Mouse (Mus musculus) CH12.LX (cell line): ENCODE measurements at regions not wholly inside any gene's neighbourhood (a gene's known extent, or its start where the extent isn't known, plus 50 kb on each side); places are given as distances from the start of the nearest gene placed in this dataset.

Source experiments
- DNase-seq: peaks from one replicate; pipeline ENCODE4 v3.0.0-alpha.2; 2013; ENCODE audit errors: extremely low read depth
- H3K27ac ChIP-seq: 2 replicates; pipeline ENCODE4 v1.5.1; 2012; ENCODE audit warnings: low read depth, mild to moderate bottlenecking, control low read depth, moderate library complexity; ENCODE audit not compliant: insufficient read depth
- H3K27me3 ChIP-seq: replicated peaks from 2 replicates; pipeline ENCODE3; 2012; ENCODE audit warnings: inconsistent platforms
- H3K36me3 ChIP-seq, 2 experiments: replicated peaks in 1 of 2; 2 replicates each; pipeline versions ENCODE3 to v1.6.1; 2012; ENCODE audit warnings: inconsistent platforms in 1 of 2, low read length in 1 of 2, mild to moderate bottlenecking in 1 of 2, mixed read lengths in 1 of 2, moderate library complexity in 1 of 2; ENCODE audit not compliant: control insufficient read depth in 1 of 2, insufficient read depth in 1 of 2
- H3K4me1 ChIP-seq, 2 experiments: 2 replicates each; pipeline ENCODE4 v1.6.1; 2012; ENCODE audit warnings: inconsistent platforms in 1 of 2, moderate library complexity in 1 of 2; ENCODE audit not compliant: insufficient read depth in 2 of 2, control insufficient read depth in 1 of 2
- H3K4me2 ChIP-seq: 2 replicates; pipeline ENCODE4 v1.6.1; 2012; ENCODE audit warnings: low read depth, mild to moderate bottlenecking, control low read depth; ENCODE audit not compliant: poor library complexity, insufficient read depth, severe bottlenecking
- H3K4me3 ChIP-seq, 3 experiments: fragments of 150-350 bp in 1 of 3; sonication (generic) in 1 of 3; replicated peaks in 1 of 3; 2 replicates each; pipeline versions ENCODE3 to v1.5.1; 2011 to 2012; ENCODE audit warnings: low read depth in 2 of 3, low read length in 2 of 3, mild to moderate bottlenecking in 2 of 3, moderate library complexity in 2 of 3, control low read depth in 1 of 3, improper control_type of control experiment in 1 of 3, inconsistent platforms in 1 of 3, mixed read lengths in 1 of 3; ENCODE audit not compliant: poor library complexity in 1 of 3
- H3K79me2 ChIP-seq: replicated peaks from 2 replicates; pipeline ENCODE4 v1.6.1; 2012; ENCODE audit warnings: mild to moderate bottlenecking, moderate library complexity; ENCODE audit not compliant: control insufficient read depth, poor library complexity, insufficient read depth, severe bottlenecking; ENCODE audit errors: extremely low read depth
- H3K9ac ChIP-seq: 2 replicates; pipeline ENCODE4 v1.6.1; 2012; ENCODE audit warnings: low read depth, mild to moderate bottlenecking, control low read depth, moderate library complexity; ENCODE audit not compliant: insufficient read depth
- H3K9me3 ChIP-seq: replicated peaks from 2 replicates; pipeline ENCODE3; 2012; ENCODE audit warnings: low read length, inconsistent platforms, mixed read lengths
- BHLHE40 ChIP-seq: IDR thresholded peaks from 2 replicates; pipeline ENCODE4 v1.6.1; 2011; ENCODE audit warnings: mild to moderate bottlenecking, low read depth, low read length, improper control_type of control experiment
- CHD1 ChIP-seq: IDR thresholded peaks from 2 replicates; pipeline ENCODE4 v1.6.1; 2012; ENCODE audit warnings: low read depth, low read length, improper control_type of control experiment, inconsistent platforms
- CTCF ChIP-seq, 2 experiments: IDR thresholded peaks in 1 of 2; conservative IDR thresholded peaks in 1 of 2; 2 replicates each; pipeline ENCODE4 v1.5.1; 2011 to 2012; ENCODE audit warnings: low read depth in 2 of 2, low read length in 2 of 2, improper control_type of control experiment in 1 of 2, inconsistent platforms in 1 of 2, mild to moderate bottlenecking in 1 of 2, moderate library complexity in 1 of 2
- E2F4 ChIP-seq: IDR thresholded peaks from 2 replicates; pipeline ENCODE4 v1.6.1; 2011; ENCODE audit warnings: low read depth, low read length, improper control_type of control experiment; ENCODE audit not compliant: insufficient replicate concordance
- ELF1 ChIP-seq: IDR thresholded peaks from 2 replicates; pipeline ENCODE4 v1.6.1; 2014; ENCODE audit warnings: low read depth, mild to moderate bottlenecking, inconsistent platforms, low read length, improper control_type of control experiment
- EP300 ChIP-seq: IDR thresholded peaks from 2 replicates; pipeline ENCODE4 v1.6.1; 2011; ENCODE audit warnings: low read length, improper control_type of control experiment
- ETS1 ChIP-seq: conservative IDR thresholded peaks from 2 replicates; pipeline ENCODE4 v1.6.1; 2012; ENCODE audit warnings: low read depth, mild to moderate bottlenecking, inconsistent platforms, low read length, improper control_type of control experiment, moderate library complexity
- JUN ChIP-seq: IDR thresholded peaks from 2 replicates; pipeline ENCODE4 v1.6.1; 2011; ENCODE audit warnings: low read depth, mild to moderate bottlenecking, low read length, improper control_type of control experiment, moderate library complexity; ENCODE audit not compliant: insufficient read depth
- JUND ChIP-seq: conservative IDR thresholded peaks from 2 replicates; pipeline ENCODE4 v1.6.1; 2011; ENCODE audit warnings: low read depth, low read length, improper control_type of control experiment
- KAT2A ChIP-seq: IDR thresholded peaks from 2 replicates; pipeline ENCODE4 v1.6.1; 2012; ENCODE audit warnings: low read length, improper control_type of control experiment, inconsistent platforms; ENCODE audit not compliant: insufficient replicate concordance
- MAX ChIP-seq: IDR thresholded peaks from 2 replicates; pipeline ENCODE4 v1.6.1; 2011; ENCODE audit warnings: low read length, improper control_type of control experiment
- MAZ ChIP-seq: IDR thresholded peaks from 2 replicates; pipeline ENCODE4 v1.6.1; 2012; ENCODE audit warnings: low read depth, mild to moderate bottlenecking, inconsistent platforms, low read length, improper control_type of control experiment, moderate library complexity
- MXI1 ChIP-seq: IDR thresholded peaks from 2 replicates; pipeline ENCODE4 v1.6.1; 2011; ENCODE audit warnings: mild to moderate bottlenecking, low read depth, low read length, improper control_type of control experiment
- NELFE ChIP-seq: IDR thresholded peaks from 2 replicates; pipeline ENCODE4 v1.6.1; 2011; ENCODE audit warnings: low read depth, low read length, improper control_type of control experiment
- NRF1 ChIP-seq: IDR thresholded peaks from 2 replicates; pipeline ENCODE4 v1.6.1; 2014; ENCODE audit warnings: low read depth, mild to moderate bottlenecking, inconsistent platforms, low read length, improper control_type of control experiment, moderate library complexity
- PAX5 ChIP-seq: IDR thresholded peaks from 2 replicates; pipeline ENCODE4 v1.6.1; 2012; ENCODE audit warnings: low read length, inconsistent platforms, mixed read lengths
- POLR2A ChIP-seq: IDR thresholded peaks from 2 replicates; pipeline ENCODE4 v1.6.1; 2011; ENCODE audit warnings: low read depth, mild to moderate bottlenecking, improper control_type of control experiment, low read length
- POLR2AphosphoS2 ChIP-seq: IDR thresholded peaks from 2 replicates; pipeline ENCODE4 v1.6.1; 2011; ENCODE audit warnings: low read depth, low read length, improper control_type of control experiment
- RAD21 ChIP-seq: IDR thresholded peaks from 2 replicates; pipeline ENCODE4 v1.6.1; 2011; ENCODE audit warnings: low read depth, mild to moderate bottlenecking, low read length, improper control_type of control experiment, moderate library complexity
- RCOR1 ChIP-seq: conservative IDR thresholded peaks from 2 replicates; pipeline ENCODE4 v1.6.1; 2012; ENCODE audit warnings: low read depth, mild to moderate bottlenecking, inconsistent platforms, low read length, improper control_type of control experiment
- SIN3A ChIP-seq: IDR thresholded peaks from 2 replicates; pipeline ENCODE4 v1.6.1; 2012; ENCODE audit warnings: low read length, improper control_type of control experiment, inconsistent platforms
- SMC3 ChIP-seq: IDR thresholded peaks from 2 replicates; pipeline ENCODE4 v1.6.1; 2011; ENCODE audit warnings: low read depth, low read length, improper control_type of control experiment
- TBP ChIP-seq: conservative IDR thresholded peaks from 2 replicates; pipeline ENCODE4 v1.6.1; 2011; ENCODE audit warnings: low read depth, low read length, improper control_type of control experiment
- UBTF ChIP-seq: IDR thresholded peaks from 2 replicates; pipeline ENCODE4 v1.6.1; 2012; ENCODE audit warnings: low read depth, mild to moderate bottlenecking, inconsistent platforms, low read length, improper control_type of control experiment, moderate library complexity
- USF1 ChIP-seq: IDR thresholded peaks from 2 replicates; pipeline ENCODE4 v1.6.1; 2014; ENCODE audit warnings: low read depth, mild to moderate bottlenecking, inconsistent platforms, low read length, improper control_type of control experiment
- USF2 ChIP-seq: conservative IDR thresholded peaks from 2 replicates; pipeline ENCODE4 v1.6.1; 2011; ENCODE audit warnings: low read depth, low read length, improper control_type of control experiment
- ZC3H11A ChIP-seq: IDR thresholded peaks from 2 replicates; pipeline ENCODE4 v1.6.1; 2012; ENCODE audit warnings: low read depth, mild to moderate bottlenecking, inconsistent platforms, low read length, improper control_type of control experiment
- ZMIZ1 ChIP-seq: IDR thresholded peaks from 2 replicates; pipeline ENCODE4 v1.6.1; 2012; ENCODE audit warnings: low read depth, mild to moderate bottlenecking, inconsistent platforms, low read length, improper control_type of control experiment
- ZNF384 ChIP-seq: IDR thresholded peaks from 2 replicates; pipeline ENCODE4 v1.6.1; 2012; ENCODE audit warnings: low read depth, low read length, improper control_type of control experiment, inconsistent platforms
- dilution Hi-C: fragments of 300-500 bp; cut with MboI; formaldehyde crosslinking; loops from 2 replicates; pipeline ENCODE4 v1.14.3; 2020; ENCODE audit warnings: low sequenced_read_pairs; ENCODE audit not compliant: extremely low pct_unique_long_range_greater_than_20kb, extremely low pct_ligation_motif_present
- in situ Hi-C: fragments of 300-500 bp; cut with MboI; formaldehyde crosslinking; loops from 3 replicates; pipeline ENCODE4 v1.14.3; 2019; ENCODE audit warnings: low sequenced_read_pairs, low pct_ligation_motif_present, low pct_unique_long_range_greater_than_20kb, mixed read lengths

DNA sequence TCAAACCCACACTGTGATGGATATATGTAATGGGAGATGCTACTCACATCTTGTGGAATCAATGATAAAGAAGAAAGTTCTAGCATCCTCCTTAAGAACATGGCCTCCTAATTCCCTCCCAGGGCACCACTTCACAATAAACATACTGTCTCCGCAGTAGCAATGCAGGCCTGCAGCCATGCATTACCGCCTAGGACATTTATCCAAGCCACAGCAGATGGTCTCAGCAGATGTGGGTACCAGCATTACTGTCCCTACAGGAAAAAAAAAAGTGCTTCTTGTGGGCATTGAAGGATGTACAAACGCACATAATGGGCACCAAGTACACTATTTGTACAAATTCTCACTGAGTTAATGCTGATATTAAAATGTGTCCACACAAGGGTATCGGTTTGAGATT, 78.6 kb upstream of the Csnka2ip start:
- H3K79me2 ChIP-seq = no peaks in the 10 kb centered on the region
- in situ Hi-C loops = no loop called here
- TF ChIP-seq POLR2A (no peak), SIN3A (no peak), MAX (no peak), KAT2A (no peak), UBTF (no peak), E2F4 (no peak), JUN (no peak), PAX5 (no peak), MXI1 (no peak), ZNF384 (no peak), ETS1 (no peak)
- TF ChIP-seq, all 38 proteins: peak for 0
- dilution Hi-C loops = no loop called here
- Histone ChIP-seq H3K9ac (no peak overlapping the region), H3K27me3 (no peaks in the 10 kb centered on the region), H3K9me3 (no peaks in the 10 kb centered on the region), H3K4me2 (no peak overlapping the region), H3K27ac (no peak overlapping the region), H3K36me3 (no peaks in the 10 kb centered on the region), H3K4me3 (no peak overlapping the region), H3K4me1 (peaks cover 0 to 4% of the 10 kb centered on the region in 2 experiments; a peak in 2 of 4 replicates)
- no peak for DNase-seq

DNA sequence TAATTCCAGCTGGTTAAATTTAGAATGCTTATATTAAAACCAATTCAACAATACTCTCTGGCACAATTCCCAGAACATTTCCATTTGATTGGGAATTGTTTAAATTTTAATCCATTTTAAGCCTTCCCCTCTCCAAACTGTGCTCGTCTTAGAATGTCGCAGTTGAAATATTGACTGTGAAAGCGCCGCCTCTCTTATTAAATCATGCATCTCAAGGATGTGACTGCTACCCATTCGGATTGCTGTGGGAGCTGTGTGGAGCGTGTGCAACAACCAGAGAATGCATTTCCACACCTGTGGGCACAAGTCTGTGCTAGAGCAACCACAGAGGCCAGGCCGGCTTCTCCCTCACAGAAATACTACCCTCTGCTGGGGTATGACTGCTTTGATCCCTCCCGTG, 75.1 kb upstream of the Csnka2ip start:
- no peak for DNase-seq
- in situ Hi-C loops = no loop called here

DNA sequence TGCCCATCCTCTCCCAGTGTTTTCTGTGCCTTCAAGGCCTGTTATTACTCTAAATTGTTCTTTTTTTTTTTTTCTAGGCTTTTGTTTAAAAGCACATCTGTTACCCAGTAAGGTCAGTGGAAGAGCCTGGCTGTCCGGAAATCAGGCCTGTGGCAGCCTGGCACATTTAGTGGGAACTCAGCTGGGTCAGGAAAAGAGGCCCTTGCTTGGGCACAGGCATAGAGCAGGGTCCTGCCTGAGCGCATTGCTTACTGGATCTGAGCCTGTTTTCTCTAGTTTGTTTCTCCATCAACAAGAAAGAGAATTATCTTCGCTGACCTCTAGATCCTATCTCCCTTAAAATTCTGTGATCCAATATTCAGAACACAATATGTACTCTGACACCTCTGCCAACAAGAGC, 74.7 kb upstream of the Csnka2ip start:
- H3K9me3 ChIP-seq = no peaks in the 10 kb centered on the region
- H3K4me2 ChIP-seq = no peak overlapping the region
- no peaks in the 10 kb centered on the region for H3K36me3 ChIP-seq
- no peak overlapping the region for H3K27ac ChIP-seq
- in situ Hi-C loops (no loop called here), dilution Hi-C loops (no loop called here)
- no peaks in the 10 kb centered on the region for H3K79me2 ChIP-seq
- H3K27me3 ChIP-seq = no peaks in the 10 kb centered on the region
- no peak overlapping the region for H3K4me3 ChIP-seq
- DNase-seq = no peak
- no peaks in the 10 kb centered on the region for H3K4me1 ChIP-seq
- no peak overlapping the region for H3K9ac ChIP-seq
- TF ChIP-seq CTCF (conservative IDR thresholded peaks at IDR 0.05 in 1 of 2, IDR thresholded peaks at IDR 0.05 in 1 of 2; ENCODE audit: low read depth in 2 of 2, low read length in 2 of 2) (no peak), PAX5 (no peak), POLR2A (no peak), BHLHE40 (no peak), POLR2AphosphoS2 (no peak), MAZ (no peak), ZNF384 (no peak), NRF1 (no peak), JUND (no peak), CHD1 (no peak), SMC3 (no peak), USF1 (no peak), JUN (no peak), USF2 (no peak), EP300 (no peak), RAD21 (no peak), ZC3H11A (no peak)

More for the DNA sequence above, 75.1 kb upstream of the Csnka2ip start:
- H3K4me3 ChIP-seq = no peak overlapping the region
- no peaks in the 10 kb centered on the region for H3K79me2 ChIP-seq
- H3K27me3 ChIP-seq = no peaks in the 10 kb centered on the region
- TF ChIP-seq ETS1 (no peak), RCOR1 (no peak), TBP (no peak), CTCF (conservative IDR thresholded peaks at IDR 0.05 in 1 of 2, IDR thresholded peaks at IDR 0.05 in 1 of 2; ENCODE audit: low read depth in 2 of 2, low read length in 2 of 2) (no peak), ELF1 (no peak), PAX5 (no peak), ZMIZ1 (no peak), E2F4 (no peak), BHLHE40 (no peak), NRF1 (no peak), NELFE (no peak), SIN3A (no peak)
- no peaks in the 10 kb centered on the region for H3K36me3 ChIP-seq
- dilution Hi-C loops = no loop called here
- H3K27ac ChIP-seq = no peak overlapping the region
- H3K4me1 ChIP-seq = no peaks in the 10 kb centered on the region
- no peak overlapping the region for H3K4me2 ChIP-seq
- no peaks in the 10 kb centered on the region for H3K9me3 ChIP-seq
- no peak overlapping the region for H3K9ac ChIP-seq
